Mouse (Mus musculus) CD4-positive helper T cell, adult 2 months (primary cell): Measurements from ENCODE around the gene Mrps23.

Experiments
- DNase-seq: peaks from one replicate; pipeline ENCODE4 v3.0.0-alpha.2; 2012; ENCODE audit warnings: low read depth, missing footprints, low spot score

Gene Mrps23

GRCm38 (mm10) chr11:88203712-88204532, at the start of gene Mrps23:
Gene Mrps23, plus strand, starts transcription at chr11:88204388.
- peak; percentile 94 for DNase-seq

- no peak for DNase-seq
Measured at GRCm38 (mm10) chr11:88154500-88154899, 49.7 kb upstream of the Mrps23 start.

DNA sequence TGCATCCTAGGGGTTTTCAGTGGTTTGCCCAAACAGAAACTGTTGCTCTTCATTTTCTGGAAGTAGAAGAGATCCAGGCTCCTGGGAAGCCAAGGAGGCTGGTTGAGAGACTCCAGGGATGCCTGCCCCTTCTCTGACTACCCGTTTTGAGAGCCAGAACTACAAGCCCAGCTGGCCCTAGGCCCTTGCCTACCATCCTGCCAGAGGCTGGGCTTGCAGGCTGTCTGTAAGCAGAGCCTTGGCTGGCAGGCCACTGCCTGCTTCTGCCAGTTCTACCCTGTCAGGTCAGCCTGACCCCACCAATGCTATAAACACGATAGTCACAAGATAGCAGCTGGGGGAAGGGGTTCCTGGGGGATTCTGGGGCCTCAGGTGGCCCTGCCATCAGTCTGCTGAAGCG, 48.7 kb upstream of the Mrps23 start:
- no peak for DNase-seq

DNA sequence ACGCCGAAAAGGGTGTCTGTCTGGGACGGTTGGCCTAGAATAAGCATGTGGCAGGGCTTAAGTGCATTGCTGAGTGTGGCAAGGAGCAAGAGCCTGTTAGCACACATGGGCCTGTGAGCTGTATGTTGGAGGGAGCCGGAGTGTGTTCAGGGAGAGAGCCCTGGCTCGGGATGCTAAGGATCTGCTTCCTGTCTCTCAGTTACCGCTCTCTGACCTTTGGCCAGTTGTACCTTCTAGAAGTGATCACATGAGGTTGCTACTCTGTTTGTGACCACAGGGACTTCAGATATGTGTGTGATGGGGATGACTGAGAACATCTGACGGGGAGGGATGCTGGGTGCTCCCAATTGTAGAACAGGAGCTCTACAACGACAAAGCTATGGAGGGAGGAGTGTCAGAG, 48.2 kb upstream of the Mrps23 start:
- no peak for DNase-seq

- no peak for DNase-seq
Measured at GRCm38 (mm10) chr11:88156403-88156802, 47.8 kb upstream of the Mrps23 start.

- DNase-seq = no peak
Measured at GRCm38 (mm10) chr11:88158842-88159246, 45.3 kb upstream of the Mrps23 start.

DNA sequence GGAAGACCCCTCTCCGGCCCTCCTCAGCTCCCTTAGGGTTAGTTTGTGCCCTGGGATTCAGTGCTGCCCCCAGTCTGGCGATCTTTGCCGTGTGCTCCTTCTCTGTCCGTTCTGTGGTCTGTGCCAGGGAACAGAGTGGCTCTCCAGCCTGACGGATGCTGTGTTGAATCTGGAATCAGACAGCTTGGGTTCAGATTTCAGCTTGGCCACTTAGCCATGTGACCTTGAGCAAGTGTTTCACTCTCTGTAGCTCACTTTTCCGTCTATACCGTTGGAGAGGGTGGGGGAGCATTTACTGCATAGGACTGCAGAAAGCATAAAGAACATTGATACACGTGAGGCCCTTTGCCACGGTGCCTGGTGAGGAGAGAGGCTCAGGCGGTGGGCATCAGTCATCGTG, 44.8 kb upstream of the Mrps23 start:
- DNase-seq = no peak

GRCm38 (mm10) chr11:88160316-88160715, 43.9 kb upstream of the Mrps23 start:
- DNase-seq = no peak

GRCm38 (mm10) chr11:88161051-88161581, 43.1 kb upstream of the Mrps23 start:
- peak; percentile 53 for DNase-seq

DNA sequence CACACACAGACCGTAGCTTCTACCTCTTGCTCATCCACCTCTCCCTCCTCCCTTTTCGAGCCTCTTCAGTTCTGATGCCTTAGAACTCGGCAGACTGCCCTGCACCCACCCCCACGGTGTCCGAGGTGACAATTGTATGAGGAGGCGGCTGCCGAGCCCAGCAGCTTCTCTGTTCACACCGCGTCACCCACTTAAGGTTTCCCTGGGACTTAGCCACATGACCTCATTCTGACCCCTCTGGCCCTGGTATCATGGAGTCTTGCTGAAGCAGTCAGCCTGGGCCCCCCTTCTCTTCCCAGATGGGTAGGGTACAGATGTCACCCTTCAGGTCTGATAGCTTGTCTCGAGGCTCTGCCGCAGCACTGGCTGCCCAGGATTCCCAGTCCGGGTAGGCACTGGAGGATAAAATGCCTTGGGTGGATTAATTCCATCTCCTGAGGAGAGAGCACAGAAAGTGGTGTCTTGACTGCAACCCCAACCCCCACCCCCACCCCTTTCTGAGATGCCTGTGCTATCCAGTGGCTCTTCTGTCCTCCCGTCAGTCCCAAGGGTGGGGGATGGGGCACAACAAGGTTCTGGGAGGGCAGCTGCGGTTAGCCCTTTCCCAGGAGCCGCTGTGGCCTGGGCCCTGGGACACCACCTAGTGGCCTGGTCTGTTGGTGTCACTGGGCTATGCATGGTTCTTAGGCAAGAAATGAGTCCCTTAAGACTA, 42.4 kb upstream of the Mrps23 start:
- peak; percentile 64 for DNase-seq

- DNase-seq = no peak
Measured at GRCm38 (mm10) chr11:88162740-88163139, 41.4 kb upstream of the Mrps23 start.

DNA sequence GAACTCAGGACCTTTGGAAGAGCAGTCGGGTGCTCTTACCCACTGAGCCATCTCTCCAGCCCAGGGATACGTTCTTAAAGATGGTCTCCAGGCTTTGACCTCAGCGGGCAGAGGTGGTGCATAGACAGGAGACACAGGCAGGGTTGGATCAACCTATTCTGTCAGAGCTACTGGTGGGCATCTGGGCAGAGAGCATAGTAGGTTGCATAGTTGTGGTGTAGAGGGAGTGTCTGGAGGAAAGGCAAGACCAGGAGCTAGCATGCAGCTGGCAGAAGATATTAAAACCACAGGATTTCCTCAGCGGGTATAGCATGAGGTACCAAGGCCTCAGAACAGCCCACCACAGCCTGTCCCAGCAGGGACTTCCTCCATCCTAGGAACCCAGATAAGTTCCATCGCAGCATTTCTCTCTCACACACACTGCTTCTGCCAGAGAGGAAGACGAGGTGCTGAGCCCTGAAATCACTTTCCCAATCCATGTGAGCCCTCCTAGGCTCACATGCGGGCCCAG, 39.9 kb upstream of the Mrps23 start:
- DNase-seq = peak; percentile 15

DNA sequence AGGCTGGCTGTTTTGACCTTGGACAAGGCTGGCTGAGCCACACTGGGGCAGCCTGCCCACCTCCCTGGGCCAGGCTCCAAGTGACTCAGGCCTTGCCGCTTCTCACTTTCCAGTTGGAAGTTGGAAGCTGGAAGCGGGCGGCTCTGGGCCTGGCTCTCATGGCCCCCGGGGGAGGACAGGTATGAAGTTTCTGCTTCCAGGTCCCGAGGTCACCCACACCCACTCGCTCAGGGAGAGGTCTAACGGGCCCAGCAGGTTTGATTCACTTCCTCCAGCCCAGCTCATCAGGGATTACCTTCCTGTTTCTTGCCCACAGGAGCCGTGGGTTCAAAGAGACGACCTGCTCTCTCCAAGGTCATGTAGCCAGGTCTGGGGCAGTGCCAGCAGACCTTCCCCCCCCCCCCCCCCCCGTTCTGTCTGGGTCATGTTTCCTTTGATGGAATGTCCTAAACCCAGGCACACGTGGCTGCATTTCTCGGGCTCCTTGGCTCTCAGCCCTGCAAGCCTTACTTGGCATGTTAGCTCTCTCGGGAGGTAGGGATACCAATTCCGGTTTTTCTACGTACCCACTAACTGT, 39.3 kb upstream of the Mrps23 start:
- no peak for DNase-seq

- DNase-seq = no peak
Measured at GRCm38 (mm10) chr11:88165683-88166364, 38.4 kb upstream of the Mrps23 start.

DNA sequence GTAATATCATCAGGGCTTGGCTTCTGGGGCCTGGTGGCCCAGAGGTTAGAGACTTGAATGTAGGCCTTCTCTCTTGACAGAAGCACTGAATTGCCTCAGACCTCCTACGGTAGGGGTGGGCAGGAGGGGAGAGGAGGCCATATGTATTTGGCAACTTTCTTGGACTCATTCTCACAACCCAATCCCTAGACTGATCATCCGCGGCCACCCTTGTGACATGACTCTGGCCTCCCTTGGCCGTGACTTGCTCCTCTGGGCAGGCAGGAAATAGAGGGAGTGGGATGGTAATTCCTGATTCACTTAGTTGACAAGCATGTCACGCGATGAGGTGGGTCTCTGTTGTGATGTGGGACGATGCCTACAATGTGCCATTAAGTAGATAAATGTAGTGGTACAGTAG, 37.7 kb upstream of the Mrps23 start:
- no peak for DNase-seq

DNA sequence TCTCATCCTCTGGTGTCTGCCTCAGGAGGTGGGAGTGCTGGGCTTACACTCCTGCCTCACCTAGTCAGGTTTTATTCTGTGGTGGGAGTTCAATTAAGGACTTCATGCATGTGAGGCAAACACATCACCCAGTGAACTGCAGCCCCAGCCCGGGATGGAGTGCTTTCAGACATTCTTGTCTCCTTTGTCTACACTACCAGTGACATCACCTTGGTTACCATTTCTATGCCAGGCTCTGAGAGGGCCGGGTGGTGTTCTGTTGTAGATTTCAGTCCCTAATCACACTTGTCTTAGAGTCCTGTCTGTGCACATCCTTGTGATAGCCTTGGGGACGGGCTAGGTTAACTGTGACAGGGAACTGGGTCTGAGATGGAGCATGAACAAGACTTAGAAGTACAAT, 35.6 kb upstream of the Mrps23 start:
- DNase-seq = no peak

DNA sequence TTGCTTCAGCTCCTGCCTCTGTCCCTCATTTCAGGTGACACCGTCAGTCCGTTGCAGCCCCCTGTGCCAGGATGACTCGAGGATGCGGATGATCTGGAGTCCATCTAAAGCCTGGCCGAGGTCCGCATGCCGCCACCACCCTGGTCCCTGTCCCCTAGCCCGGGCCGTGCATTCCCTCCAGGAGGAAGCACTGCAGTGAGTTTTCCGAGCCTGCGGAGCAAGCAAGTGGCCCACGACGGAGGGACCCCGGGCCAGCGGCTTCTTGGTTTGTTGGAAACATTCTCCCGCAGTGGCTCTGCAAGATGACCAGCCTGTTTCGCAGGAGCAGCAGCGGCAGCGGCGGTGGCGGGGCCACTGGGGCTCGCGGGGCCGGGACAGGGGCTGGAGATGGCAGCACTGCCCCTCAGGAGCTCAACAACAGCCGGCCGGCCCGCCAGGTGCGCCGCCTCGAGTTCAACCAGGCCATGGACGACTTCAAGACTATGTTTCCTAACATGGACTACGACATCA, 34.6 kb upstream of the Mrps23 start:
- no peak for DNase-seq

DNA sequence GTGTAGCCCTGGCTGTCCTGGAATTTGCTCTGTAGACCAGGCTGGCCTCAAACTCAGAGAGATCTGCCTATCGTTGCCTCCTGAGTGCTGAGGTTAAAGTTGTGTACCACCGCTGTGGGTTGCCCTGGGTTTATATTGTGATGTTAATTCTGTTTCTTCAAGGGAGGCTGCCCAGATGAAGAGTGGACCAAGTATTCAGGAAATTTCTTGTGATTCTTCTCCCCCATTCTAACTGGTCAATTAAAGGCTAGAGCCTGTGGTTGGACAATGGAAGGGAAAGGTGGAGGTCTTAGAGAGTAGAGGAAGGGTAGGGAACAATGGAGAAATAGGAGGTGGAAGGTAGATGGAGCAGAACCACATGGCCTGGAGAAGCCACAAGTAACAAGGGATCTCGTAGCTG, 33.6 kb upstream of the Mrps23 start:
- no peak for DNase-seq

GRCm38 (mm10) chr11:88171876-88172442, 32.2 kb upstream of the Mrps23 start:
- no peak for DNase-seq

- DNase-seq = no peak
Measured at GRCm38 (mm10) chr11:88172601-88173325, 31.4 kb upstream of the Mrps23 start.
